ENCODE assay signal across 14 mouse cellular contexts in genomic region chr14:123376167-123376855, GRCm38 (mm10).
DNase-seq lines count a peak whose midpoint lies in the region; ATAC-seq and TF ChIP-seq lines count a peak whose summit lies in the region.
"Had no signal": no experiment of that assay in that cellular context is flagged by ENCODE, and none has a peak within 500 bp of the region (broad histone marks: within the 10 kb centered on the region; RNA-seq: fewer than 3 reads in every experiment).

No protein-coding gene starts in this region.

- H3K9me3 ChIP-seq in forebrain, embryonic 12.5 days: no peaks in the 10 kb centered on the region
- no peaks in the 10 kb centered on the region for H3K9me3 ChIP-seq in forebrain, embryonic 10.5 days
- no peaks in the 10 kb centered on the region for H3K9me3 ChIP-seq in forebrain, postnatal 0 days (ENCODE audit: low read length)
- no peaks in the 10 kb centered on the region for H3K9me3 ChIP-seq in neural tube, embryonic 15.5 days (replicated peaks)
- H3K9me3 ChIP-seq: embryonic facial prominence, embryonic 10.5 days; G1E had no signal

- H3K27ac ChIP-seq in forebrain, embryonic 12.5 days: no peak overlapping the region
- H3K27ac ChIP-seq in forebrain, embryonic 10.5 days: no peak overlapping the region
- H3K27ac ChIP-seq in forebrain, postnatal 0 days (ENCODE audit: low read depth, low read length): no peak overlapping the region
- H3K27ac ChIP-seq in neural tube, embryonic 15.5 days (replicated peaks): no peak overlapping the region
- H3K27ac ChIP-seq: embryonic facial prominence, embryonic 10.5 days had no signal

- no peaks in the 10 kb centered on the region for H3K27me3 ChIP-seq in forebrain, embryonic 12.5 days
- no peaks in the 10 kb centered on the region for H3K27me3 ChIP-seq in forebrain, embryonic 10.5 days (ENCODE audit: poor library complexity, severe bottlenecking)
- H3K27me3 ChIP-seq in forebrain, postnatal 0 days (ENCODE audit: insufficient read depth, low read length): no peaks in the 10 kb centered on the region
- no peaks in the 10 kb centered on the region for H3K27me3 ChIP-seq in neural tube, embryonic 15.5 days (replicated peaks)

- H3K36me3 ChIP-seq in forebrain, embryonic 12.5 days (replicated peaks): no peaks in the 10 kb centered on the region
- H3K36me3 ChIP-seq in forebrain, embryonic 10.5 days (replicated peaks): no peaks in the 10 kb centered on the region
- H3K36me3 ChIP-seq in forebrain, postnatal 0 days (ENCODE audit: insufficient read depth): no peaks in the 10 kb centered on the region
- no peaks in the 10 kb centered on the region for H3K36me3 ChIP-seq in neural tube, embryonic 15.5 days
- H3K36me3 ChIP-seq: embryonic facial prominence, embryonic 10.5 days; G1E had no signal

- H3K4me2 ChIP-seq in forebrain, embryonic 12.5 days: no peak overlapping the region
- H3K4me2 ChIP-seq in forebrain, postnatal 0 days (ENCODE audit: low read depth): no peak overlapping the region
- H3K4me2 ChIP-seq in neural tube, embryonic 15.5 days: no peak overlapping the region

- H3K4me1 ChIP-seq in forebrain, embryonic 12.5 days: no peaks in the 10 kb centered on the region; the same call in 1 of the 2 replicates
- no peaks in the 10 kb centered on the region for H3K4me1 ChIP-seq in forebrain, embryonic 10.5 days
- no peaks in the 10 kb centered on the region for H3K4me1 ChIP-seq in forebrain, postnatal 0 days (ENCODE audit: insufficient read depth)
- H3K4me1 ChIP-seq in neural tube, embryonic 15.5 days: no peaks in the 10 kb centered on the region
- H3K4me1 ChIP-seq: embryonic facial prominence, embryonic 10.5 days had no signal

- 0 out of 2 replicates have a peak, but pooled peaks have one; percentile 17 for ATAC-seq in forebrain, embryonic 12.5 days (ENCODE audit: low FRiP score)
- peak; percentile 78; the same call in 1 of the 2 replicates for ATAC-seq in forebrain, postnatal 0 days
- ATAC-seq in neural tube, embryonic 15.5 days (ENCODE audit: low FRiP score): peak; percentile 76
- no peak for ATAC-seq in megakaryocyte, adult 5-6 weeks (ENCODE audit: poor library complexity, severe bottlenecking)
- ATAC-seq: liver, postnatal 0 days had no signal

- no peak overlapping the region for H3K9ac ChIP-seq in forebrain, embryonic 12.5 days
- no peak overlapping the region for H3K9ac ChIP-seq in forebrain, postnatal 0 days
- no peak overlapping the region for H3K9ac ChIP-seq in neural tube, embryonic 15.5 days (replicated peaks)
- H3K9ac ChIP-seq: liver, postnatal 0 days had no signal

- no peak overlapping the region for H3K4me3 ChIP-seq in forebrain, embryonic 12.5 days (replicated peaks)
- no peak overlapping the region for H3K4me3 ChIP-seq in forebrain, embryonic 10.5 days
- no peak overlapping the region for H3K4me3 ChIP-seq in forebrain, postnatal 0 days (ENCODE audit: low read depth, low read length)
- no peak overlapping the region for H3K4me3 ChIP-seq in neural tube, embryonic 15.5 days (replicated peaks)
- H3K4me3 ChIP-seq: embryonic facial prominence, embryonic 10.5 days had no signal

- 86% methylated on average over 7 of the region's 7 CpGs for WGBS in forebrain, embryonic 12.5 days
- WGBS in forebrain, embryonic 10.5 days: 90% methylated on average over 7 of the region's 7 CpGs
- 57% methylated on average over 7 of the region's 7 CpGs for WGBS in forebrain, postnatal 0 days
- 66% methylated on average over 7 of the region's 7 CpGs for WGBS in neural tube, embryonic 15.5 days

- TF ChIP-seq CTCF in forebrain, postnatal 0 days (IDR thresholded peaks at IDR 0.05; ENCODE audit: low read depth): no peak

- DNase-seq in forebrain, embryonic 10.5 days (ENCODE audit: extremely low spot score, low spot score): no peak
- DNase-seq in forebrain, postnatal 0 days: peak; percentile 38
- peak; percentile 69 for DNase-seq in layer of hippocampus, adult 9-11 months
- no peak for DNase-seq in spleen, adult 18-20 months
- DNase-seq in lung, postnatal 4 days: no peak
- DNase-seq: cerebellum, adult 11 months; heart, adult 11 months; heart, postnatal 10 days; liver, postnatal 0 days had no signal

Comparison
In these comparisons a context has a peak if more than half of its experiments do, and no peak if none do; other contexts are left out.
1. DNase-seq: peak in forebrain, postnatal 0 days (single experiment) and layer of hippocampus, adult 9-11 months (single experiment); none in forebrain, embryonic 10.5 days (single experiment), spleen, adult 18-20 months (0 of 2) and lung, postnatal 4 days (0 of 2).